Mouse (Mus musculus) large intestine, adult 2 months (tissue): ENCODE results near the gene E330021D16Rik. TPM values are rescaled to one million over a fixed set of nuclear protein-coding genes. Genes with fewer than 3 reads are reported as not detected.

Experiments used
- polyA plus RNA-seq: library from polyadenylated mRNA; depleted of rRNA; stranded (reverse); fragments of >200 nt; gene quantifications from 2 replicates; pipeline ENCODE4 v1.2.3, GENCODE M21; 2012; rRNA removed

Gene E330021D16Rik
- polyA plus RNA-seq, 1 experiment, result not detected

Other genes starting within 250 kb of the E330021D16Rik start
- not detected in 2 replicates for gene Grin2b, start 242.1 kb downstream of the E330021D16Rik start, polyA plus RNA-seq
- not detected in 2 replicates for gene Gm8994, start 88.0 kb downstream of the E330021D16Rik start, polyA plus RNA-seq
- 7.8 and 16.0 TPM in 2 replicates for gene Atf7ip, start 90.6 kb upstream of the E330021D16Rik start, polyA plus RNA-seq
- 43.4 and 87.0 TPM in 2 replicates for gene Plbd1, start 246.4 kb upstream of the E330021D16Rik start, polyA plus RNA-seq